Mouse (Mus musculus) right cerebral cortex, postnatal 14 days (tissue): Measurements from ENCODE around the gene Ap2b1.
A peak's percentile ranks its signal among the peaks of the same experiment; 100 is the strongest.
"Not testable (repeated sequence)": the region's sequence is repeated elsewhere in the genome, so short reads cannot be mapped to it uniquely, and the experiment has no call there.

Experiments used
- DNase-seq: peaks from one replicate; pipeline ENCODE4 v3.0.0; 2022

Gene Ap2b1

DNA sequence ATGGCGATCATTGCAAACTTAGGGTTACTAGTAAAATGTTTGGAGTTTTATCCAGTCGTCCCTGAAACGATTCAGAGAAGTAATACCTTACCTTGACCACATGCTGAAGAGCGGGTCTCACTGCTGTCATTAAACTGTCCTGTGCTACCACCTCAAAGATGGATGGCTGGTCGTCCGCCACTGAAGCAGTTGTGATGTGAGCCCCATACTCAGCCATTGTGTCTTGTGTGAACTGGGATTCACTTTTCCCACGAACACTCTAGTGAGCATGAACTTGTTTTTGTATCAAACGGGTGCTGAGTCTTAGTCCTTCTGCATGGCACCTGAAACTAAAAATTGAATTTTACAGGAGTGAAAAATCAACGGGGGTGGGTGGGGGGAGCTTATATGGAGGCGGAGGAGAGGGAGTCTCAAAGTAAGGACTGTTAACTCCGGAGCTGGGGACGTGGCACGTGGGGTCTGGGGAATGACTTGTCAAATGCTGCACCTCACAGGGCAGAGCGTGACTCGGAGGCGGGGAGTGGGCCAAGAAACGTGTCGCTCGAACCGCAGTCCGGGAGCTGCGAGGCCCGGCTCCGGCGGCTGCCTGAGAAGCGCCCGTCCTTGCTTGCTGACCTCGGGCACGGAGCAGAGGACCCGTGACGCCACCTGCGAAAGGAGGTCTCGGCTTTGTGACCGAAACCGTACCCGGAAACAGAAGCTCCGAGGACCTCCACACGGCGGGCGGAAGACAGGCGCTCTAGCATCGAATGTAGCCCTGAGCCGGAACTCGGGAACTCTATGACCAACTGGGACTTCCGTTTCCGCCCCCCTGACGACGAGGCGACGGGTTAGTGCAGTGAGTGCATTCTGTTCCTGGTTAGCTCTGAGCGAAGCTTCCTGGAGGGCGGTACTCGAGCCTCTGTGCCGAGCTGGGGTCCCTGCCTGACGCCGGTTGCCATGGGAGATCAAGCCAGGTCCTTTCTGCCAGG lies at the start of gene Ap2b1:
Gene Ap2b1, plus strand, starts transcription at position 800 of the 971 bp plus-strand sequence.
- DNase-seq: peak; percentile 89

DNA sequence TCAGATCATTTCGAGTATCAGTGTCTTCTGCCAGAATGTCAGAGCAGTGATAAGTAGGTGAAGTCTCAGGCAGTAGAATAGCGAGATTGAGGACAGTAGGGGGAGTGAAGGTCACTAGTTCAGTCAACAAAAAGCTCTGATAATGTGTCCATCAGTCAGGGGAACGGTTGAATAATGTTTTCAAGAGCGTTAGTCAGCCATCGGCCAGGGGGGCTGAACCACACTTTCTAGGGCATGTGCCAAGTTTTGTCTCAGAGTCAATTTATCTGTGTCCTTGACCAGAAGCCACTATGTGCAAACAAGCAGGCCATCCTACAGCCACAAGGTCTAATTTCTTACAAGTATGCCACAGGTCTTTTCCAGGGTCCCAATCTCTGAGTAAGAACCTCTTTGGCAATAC lies 41.6 kb upstream of the Ap2b1 start:
- not testable (repeated sequence) for DNase-seq

DNA sequence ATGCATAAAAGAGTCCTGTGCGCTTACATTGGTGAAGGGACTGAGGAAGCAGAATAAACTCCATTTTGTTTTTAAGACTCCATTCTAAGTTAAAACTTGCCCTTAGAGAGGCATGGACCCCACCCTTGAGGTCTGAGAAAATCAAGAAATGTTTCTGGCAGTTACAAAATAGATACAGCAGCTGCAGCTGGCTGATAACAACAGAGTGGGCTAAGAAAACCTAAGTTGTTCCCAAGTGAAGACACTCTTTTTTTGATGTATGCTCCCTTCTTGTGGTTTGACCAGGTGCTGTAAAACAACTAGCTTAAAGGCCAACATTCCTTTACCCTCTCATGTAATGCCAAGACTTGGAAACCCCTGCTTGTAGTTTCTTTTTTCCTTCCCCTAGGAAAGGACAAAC lies 36.2 kb upstream of the Ap2b1 start:
- no peak for DNase-seq

DNA sequence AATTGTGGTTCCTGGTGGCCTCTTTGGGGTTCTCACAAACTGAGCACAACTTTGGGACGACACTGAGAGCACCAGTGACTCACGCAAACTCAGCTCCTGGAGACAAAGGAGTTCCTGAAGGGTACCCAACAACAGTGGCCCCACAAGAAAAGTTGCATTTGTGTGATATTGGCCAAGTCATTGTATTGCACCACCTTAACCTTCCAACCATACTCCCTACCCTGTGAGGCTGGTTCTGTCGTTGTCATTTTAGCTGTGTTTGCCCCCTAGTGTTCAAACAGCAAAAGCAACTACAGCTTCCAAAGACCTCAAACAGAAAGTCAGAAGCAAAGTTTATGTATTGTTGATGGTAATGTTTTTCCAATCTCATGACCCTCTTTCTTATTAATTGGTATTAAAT lies 35.7 kb upstream of the Ap2b1 start:
- DNase-seq: no peak

DNA sequence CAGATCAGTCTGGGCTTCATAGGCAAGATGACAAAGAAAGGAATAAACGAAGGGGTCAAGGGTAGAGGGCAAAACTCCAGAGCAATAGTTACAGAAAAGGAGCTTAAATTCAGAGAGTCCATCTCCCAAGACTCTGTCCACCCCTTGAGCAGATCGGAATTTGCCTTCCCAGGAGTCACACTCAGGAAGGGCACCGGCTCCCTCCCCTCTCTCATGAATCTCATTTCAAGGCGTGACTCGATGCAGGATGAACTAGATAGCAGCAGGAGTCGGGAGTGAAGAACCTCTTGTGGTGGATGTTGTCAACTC lies 28.0 kb upstream of the Ap2b1 start:
- no peak for DNase-seq

DNA sequence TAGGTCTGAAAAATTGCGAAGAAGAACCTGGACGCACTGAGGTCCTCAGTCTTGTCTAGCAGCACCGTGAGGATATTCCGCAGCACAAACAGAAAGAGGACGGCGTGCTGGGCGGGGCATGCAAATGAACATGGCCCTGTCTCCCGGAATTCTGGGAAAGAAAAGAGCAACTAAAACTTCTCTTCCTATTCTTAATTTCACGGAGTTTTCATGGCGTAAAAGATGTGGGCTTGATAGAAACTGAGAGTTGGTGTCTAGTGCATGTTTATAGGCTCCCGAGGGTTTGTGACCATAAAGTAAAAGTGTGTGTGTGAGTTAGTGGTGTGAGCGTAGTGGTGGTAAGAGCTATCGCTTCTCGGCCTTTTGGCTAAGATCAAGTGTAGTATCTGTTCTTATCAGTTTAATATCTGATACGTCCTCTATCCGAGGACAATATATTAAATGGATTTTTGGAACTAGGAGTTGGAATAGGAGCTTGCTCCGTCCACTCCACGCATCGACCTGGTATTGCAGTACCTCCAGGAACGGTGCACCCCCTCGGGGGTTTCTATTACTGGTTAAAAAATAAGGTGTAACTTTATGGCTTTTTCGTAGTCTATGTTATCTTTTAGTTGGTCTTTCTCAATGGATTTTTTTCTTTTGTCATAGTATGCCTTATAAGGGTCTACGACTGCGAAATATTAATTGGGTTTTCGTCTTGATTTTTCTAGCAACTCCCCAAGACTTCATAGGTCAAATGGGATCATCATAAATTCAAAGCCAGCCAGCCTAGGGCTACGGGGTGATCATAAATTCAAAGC lies 27.5 kb upstream of the Ap2b1 start:
- peak; percentile 69 for DNase-seq

DNA sequence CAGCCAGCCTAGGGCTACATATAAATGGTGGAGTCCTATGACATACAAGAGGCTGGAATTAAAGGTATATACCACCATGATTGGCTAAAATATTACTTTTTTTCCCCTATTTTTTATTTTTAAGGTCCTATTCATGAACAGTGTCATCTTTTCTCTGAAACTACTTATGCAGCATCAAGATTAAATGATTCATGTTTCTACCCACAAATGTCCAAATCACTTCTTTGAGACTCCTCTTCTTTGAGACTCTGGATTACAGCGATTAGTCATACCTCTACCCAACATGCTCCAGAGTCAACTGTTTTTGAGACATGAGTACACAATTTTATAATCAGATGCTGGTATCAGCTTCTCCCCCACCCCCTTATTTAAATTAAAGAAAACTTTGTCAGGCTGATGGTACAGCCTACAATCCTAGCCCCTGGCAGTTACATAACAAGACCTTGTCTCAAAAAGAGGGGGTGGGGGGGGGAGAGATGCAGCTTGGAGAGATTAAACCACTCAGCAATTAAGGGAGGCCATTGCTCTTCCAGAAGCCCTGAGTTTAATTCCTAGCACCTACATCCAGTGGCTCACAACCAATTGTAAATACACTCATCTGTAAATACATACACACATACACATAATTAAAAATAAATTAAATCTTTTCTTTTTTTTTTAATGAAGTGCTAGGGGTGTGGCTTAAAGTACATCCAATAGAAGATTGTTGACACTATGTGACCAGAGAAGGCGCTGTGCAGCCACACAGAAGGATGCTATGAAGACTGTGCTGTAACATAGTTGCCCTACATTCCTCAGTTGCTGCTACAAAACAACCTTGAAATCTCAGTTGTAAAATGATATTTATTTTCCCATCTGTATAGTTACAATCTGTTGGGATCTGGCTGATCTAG lies 26.6 kb upstream of the Ap2b1 start:
- DNase-seq: no peak

DNA sequence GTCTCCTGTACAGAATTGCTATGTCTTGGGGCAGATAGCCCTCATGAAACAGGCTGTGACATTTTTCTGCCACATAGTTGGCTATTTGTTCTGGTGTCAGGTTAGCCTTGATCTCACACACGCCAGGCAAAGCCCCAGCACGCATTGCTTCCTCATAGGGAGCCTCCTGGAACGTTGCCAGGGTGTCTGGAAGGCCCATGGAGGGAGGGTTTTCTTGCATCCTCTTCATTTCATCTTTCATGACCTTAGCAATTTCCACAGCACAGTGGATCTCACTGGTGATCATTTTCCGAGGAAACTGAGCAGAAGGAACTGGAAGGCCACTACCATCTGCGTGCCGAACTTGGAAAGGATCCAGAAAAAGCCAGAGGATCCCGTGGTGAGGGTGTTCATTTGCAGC lies 22.6 kb upstream of the Ap2b1 start:
- DNase-seq: no peak

DNA sequence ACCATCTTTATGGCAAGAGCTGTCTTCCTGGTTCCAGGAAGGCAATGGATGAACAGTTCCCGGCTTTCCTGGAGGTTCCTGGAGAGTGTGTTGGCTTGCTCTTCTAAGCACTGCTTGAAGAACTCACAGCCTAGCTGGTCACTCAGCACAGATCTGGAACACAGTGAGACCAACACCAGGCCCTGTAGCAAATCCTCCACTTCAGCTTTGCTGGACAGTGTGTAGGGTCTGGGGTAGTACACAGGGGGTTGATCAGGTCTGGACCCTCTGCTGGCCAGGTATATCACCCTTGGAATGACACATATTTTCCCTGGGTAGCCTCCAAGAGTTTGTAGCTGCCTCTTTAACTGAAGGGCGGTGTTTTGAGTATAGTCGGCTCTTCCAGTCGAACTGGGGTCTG lies 19.8 kb upstream of the Ap2b1 start:
- no peak for DNase-seq

DNA sequence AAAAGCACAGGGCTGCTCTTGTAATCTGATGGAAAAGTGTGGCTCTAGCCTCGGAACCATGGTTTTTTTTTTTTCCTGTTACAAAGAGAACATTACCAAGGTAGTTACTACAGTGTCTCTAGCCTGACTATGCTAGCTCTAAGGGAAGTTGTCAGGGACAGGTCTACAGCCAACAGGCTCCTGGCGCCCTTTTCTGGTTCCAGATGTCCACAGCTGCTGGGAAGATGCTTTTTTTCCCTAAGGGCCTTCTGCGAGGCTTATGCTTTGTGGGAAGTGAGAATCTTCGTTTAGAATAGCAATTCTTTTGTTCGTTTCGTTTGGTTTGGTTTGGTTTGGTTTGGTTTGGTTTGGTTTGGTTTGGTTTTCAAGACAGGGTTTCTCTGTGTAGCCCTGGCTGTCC lies 19.1 kb upstream of the Ap2b1 start:
- no peak for DNase-seq

DNA sequence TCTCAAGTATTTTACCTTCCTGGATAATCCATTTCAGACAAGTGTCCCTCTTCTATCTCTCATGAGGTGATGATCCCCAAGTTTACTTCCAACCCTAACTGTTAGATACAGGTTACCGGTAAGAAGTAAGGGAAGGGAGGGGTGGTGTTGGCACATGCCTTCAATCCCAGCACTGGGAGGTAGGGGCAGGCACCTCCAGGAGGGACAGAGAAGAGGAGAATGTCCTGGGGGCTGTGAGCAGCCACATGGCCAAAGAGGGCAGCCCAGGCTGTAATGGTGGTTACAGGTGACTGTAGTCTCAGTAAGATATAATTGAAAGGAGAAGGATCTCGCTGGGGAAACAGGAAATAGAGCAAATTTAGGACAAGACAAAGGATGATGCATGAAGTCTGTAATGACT lies 16.7 kb upstream of the Ap2b1 start:
- DNase-seq: no peak

DNA sequence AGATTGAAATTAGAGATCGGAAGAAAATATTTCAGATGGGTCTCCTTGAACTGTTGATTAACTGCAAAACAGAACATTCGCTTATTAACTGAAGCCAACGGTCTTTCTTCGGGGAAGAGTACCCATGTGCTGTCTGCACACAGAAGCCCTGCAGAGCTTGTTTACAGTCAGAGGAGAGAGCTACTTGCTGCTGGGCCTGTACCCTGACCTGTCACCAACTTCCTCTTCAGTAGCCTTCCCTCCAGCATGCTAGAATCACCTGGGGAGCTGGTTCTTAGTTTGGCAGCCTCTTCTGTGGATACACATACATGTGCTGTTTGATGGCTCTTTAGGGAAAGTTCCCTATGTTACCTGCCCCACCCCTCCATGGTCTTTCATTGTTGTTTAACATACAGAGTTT lies 13.2 kb upstream of the Ap2b1 start:
- no peak for DNase-seq

DNA sequence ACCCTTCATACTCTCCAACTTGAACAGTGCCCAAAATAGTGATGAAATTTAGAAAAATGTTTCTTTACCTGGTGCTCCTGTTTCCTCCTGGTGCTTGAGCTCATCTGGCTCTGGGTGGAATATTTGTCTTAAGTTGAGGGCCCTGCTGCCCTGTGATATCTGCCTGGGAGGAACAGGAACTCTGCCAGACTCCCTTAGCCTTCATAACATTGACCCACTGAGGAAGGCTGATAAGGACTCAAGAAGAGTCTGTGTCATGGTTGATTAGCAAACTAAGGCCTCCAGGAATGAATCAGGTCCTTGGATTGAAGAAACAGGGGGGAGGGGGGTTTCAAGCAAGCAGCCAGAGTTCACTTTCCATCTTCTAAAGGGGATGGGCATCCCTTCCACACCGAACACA lies 12.3 kb upstream of the Ap2b1 start, which contains the start of gene Slfn14:
Gene Slfn14, minus strand, starts transcription at position 161 of the 400 bp plus-strand sequence.
- no peak for DNase-seq

DNA sequence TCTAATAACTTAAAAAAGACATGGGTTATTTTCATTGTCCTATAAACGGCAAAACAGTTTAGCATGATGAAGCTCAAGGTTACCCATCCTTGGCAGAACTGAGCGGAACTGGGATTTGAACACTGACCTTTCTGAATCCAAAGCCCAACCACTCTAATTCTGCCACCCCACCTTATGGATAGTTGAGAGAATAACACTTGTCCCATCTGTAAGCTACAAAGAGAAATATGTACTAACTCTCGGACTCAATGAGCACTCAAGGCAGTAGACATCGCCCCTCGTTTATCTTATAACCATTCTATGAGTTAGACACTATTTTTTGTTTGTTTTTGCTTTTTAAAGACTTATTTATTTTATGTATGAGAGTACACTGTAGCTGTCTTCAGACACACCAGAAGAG lies 9.8 kb upstream of the Ap2b1 start:
- DNase-seq: no peak

DNA sequence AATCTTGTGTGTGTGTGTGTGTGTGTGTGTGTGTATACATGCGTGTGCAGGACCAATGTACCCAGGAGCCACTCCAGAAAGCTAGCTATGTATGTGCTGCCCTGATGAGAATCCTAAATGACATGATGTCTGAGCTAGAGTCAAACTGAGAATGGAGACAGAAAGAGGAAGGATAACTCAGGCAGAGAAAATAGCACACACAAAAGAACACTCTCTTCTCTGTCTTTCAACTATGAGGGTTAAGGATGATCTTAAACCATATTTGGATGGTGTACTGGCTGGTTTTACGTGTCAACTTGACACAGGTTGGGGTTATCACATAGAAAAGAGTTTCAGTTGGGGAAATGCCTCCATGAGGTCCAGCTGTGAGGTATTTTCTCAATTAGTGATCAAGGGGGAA lies 9.2 kb upstream of the Ap2b1 start:
- DNase-seq: no peak

DNA sequence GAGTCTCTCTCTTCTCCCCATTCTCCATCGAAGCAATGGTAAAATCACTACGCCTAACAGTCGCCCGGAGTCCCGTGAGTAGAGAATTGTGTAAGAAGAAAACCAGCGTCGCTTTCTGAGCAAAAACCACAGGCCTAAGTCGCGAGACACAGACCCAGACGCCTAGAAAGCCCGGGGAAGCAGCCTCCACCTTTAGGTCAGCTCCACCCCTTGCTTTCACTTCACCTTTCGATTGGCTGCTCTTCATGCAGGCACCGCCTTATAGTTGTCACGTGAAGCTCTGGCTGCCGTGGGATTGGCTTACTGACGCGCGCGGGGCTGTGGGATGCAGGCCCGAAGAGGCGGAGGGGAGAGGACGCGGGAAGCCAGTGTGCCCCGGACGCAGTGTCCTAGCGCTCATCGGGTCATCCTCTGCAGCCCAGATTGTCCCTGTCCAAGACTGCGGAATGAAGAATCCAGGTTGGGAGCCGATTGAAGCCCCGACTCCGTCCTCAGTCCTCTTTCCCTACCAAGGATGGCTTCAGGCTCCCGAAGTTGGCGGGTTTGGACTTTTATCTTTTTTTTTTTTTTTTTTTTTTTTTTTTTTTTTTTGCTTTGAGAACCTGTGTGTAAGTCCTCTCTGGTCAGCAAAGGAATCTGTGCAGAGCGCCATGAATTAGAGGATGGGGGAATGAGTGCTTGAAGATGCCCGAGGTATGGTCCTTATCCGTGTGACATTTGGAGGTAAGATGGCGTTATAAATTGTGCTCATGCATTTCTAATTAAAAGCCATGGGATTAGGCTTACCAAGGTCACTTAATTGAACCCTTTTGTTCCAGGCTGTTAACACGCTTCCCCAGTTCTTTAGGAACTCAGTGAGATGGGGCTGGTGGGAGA lies 7.2 kb upstream of the Ap2b1 start:
- peak; percentile 89 for DNase-seq

DNA sequence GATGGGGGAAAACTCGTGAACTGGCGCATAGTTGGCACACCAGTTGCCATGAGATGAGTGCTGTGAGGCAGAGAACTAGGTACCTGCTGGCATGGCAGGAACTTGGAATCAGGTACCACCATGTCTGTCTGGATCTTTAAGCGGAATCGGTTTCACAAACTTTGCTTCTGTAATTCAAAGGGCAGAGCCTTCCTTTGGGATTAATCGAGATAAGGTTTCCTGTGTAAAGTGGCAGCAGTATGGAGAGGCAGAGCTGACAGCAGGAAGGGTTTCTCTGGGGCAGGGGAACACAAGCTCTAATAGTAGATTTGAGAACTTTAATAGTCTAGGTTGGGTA lies 6.6 kb upstream of the Ap2b1 start:
- DNase-seq: no peak

DNA sequence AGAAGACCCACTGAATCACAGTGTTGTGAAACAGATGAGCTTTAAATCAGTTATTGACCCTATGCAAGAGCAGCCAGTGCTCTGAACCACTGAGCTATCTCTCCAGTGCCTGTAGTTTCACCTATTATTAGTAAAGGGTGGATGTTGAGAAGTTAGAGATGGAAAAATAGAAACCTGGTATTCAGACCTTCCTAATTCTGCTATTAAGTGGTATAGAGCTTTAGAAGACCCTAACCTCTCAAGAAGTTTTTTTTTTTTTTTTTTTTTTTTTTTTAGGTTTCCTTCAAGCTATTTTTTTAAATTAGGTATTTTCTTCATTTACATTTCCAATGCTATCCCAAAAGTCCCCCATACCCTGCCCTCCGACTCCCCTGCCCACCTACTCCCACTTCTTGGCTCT lies 5.6 kb upstream of the Ap2b1 start:
- DNase-seq: no peak

DNA sequence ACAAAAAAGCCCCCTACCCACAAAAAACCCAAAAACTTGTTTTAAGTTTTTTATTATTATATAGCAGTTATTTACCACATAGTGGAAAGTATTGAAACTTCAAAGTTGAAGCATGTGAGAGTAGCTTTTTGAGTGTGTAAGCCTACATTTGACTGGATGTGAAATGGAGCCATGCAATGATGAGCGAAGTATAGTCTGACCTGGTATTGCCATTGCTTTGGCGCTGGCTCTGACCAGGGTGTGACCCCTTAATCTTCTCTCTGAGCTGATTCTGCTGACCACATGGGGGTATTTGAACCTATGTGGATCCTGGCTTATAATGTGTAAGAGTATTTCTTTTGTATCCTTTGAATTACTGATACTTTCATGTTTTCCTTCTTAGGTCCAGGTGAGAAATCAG lies 4.7 kb upstream of the Ap2b1 start:
- no peak for DNase-seq

DNA sequence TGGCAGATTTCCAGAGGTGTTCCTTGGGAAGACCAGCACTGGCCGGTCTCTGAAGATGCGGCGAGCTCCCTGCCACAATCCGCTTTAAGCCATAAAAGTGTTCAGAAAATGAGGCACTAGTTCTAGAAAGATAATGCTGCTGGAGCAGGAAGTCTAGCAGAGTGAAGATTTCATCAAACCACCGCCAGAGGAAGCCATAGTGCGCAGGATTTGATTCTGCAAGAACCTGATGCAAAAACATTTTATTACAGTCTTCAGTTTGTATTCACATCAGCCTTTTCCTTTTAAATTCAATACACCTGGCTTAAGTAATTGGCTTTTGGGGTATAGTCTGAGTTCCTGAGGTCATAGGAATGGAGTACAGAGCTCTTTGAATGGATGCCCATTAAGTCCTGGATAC lies 1.0 kb upstream of the Ap2b1 start:
- DNase-seq: no peak

DNA sequence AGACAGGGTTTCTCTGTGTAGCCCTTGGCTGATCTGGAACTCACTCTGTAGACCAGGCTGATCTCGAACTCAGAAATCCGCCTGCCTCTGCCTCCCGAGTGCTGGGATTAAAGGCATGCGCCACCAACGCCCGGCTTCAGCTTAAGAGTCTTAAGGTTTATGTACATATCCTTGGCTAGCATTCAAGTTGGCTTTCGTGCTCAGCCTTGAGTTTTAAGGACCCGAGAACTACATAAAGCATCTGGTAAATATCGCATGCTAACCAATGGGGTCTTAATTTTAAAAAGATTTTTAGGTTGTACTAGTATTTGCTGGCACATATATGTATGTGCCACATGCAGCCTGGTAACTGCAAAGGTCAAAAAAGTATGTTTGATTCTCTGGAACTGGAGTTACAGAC lies 900 bp downstream of the Ap2b1 start:
- no peak for DNase-seq

DNA sequence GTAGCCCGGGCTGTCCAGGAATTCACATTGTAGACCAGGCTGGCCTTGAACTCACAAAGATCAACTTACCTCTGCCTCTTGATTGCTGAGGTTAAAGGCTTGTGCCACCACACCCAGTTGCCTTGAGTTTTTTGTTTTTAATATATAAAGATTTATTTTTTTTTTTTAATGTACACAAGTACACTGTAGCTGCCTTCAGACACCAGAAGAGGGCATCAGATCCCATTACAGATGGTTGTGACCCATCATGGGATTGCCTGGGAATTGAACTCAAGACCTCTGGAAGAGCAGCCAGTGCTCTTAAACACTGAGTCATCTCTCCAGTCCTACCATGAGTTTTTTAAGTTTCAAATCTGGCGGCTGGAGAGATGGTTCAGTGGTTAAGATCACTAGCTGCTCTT lies 2.6 kb downstream of the Ap2b1 start:
- no peak for DNase-seq
